Mouse (Mus musculus) kidney, embryonic 15.5 days (tissue): ENCODE data around the gene 1110032A03Rik. TPM values are rescaled to one million over a fixed set of nuclear protein-coding genes. Genes with fewer than 3 reads are reported as not detected.

ENCODE experiments used
- ATAC-seq: fragments of 200-750 bp; cut with Nextera tagmentation; replicated peaks from 2 replicates; pipeline ENCODE4 v1.8.0; 2017; ENCODE audit warnings: moderate TSS enrichment; ENCODE audit not compliant: low FRiP score
- H3K27ac ChIP-seq: fragments of 300-500 bp; sonication (generic); 2 replicates; pipeline ENCODE4 v1.5.1; 2015; ENCODE audit warnings: mild to moderate bottlenecking, inconsistent platforms
- H3K27me3 ChIP-seq: fragments of 300-500 bp; sonication (generic); 2 replicates; pipeline ENCODE4 v1.6.1; 2015; ENCODE audit warnings: inconsistent platforms
- H3K36me3 ChIP-seq: fragments of 300-500 bp; sonication (generic); 2 replicates; pipeline ENCODE4 v1.6.1; 2015; ENCODE audit warnings: inconsistent platforms
- H3K4me1 ChIP-seq: fragments of 300-500 bp; sonication (generic); 2 replicates; pipeline ENCODE4 v1.6.1; 2015; ENCODE audit warnings: inconsistent platforms
- H3K4me2 ChIP-seq: fragments of 300-500 bp; sonication (generic); 2 replicates; pipeline ENCODE4 v1.6.1; 2015; ENCODE audit warnings: moderate library complexity, mild to moderate bottlenecking, inconsistent platforms
- H3K4me3 ChIP-seq: fragments of 300-500 bp; sonication (generic); replicated peaks from 2 replicates; pipeline ENCODE4 v1.5.1; 2015; ENCODE audit warnings: mild to moderate bottlenecking, inconsistent platforms
- H3K9ac ChIP-seq: fragments of 300-500 bp; sonication (generic); 2 replicates; pipeline ENCODE4 v1.6.1; 2015; ENCODE audit warnings: mild to moderate bottlenecking, inconsistent platforms
- H3K9me3 ChIP-seq: fragments of 300-500 bp; sonication (generic); replicated peaks from 2 replicates; pipeline ENCODE4 v1.6.1; 2016; ENCODE audit warnings: inconsistent platforms
- WGBS: fragments of 180-500 bp; shearing (Covaris S2); methylation state at CpG from one replicate; pipeline ENCODE4 v1.1.7; 2015; ENCODE audit warnings: mixed read lengths; 5-methylcytosine and 5-hydroxymethylcytosine counted together
- polyA plus RNA-seq: library from polyadenylated mRNA; unstranded; fragments of >200 nt; fragmentation: Nextera tagmentation; extraction: Ambion mirVana; gene quantifications from 2 replicates; pipeline ENCODE4 v1.2.1, GENCODE M21; 2015

The 1110032A03Rik gene
- polyA plus RNA-seq, 1 experiment from 2014 or later: 30.1 TPM

DNA sequence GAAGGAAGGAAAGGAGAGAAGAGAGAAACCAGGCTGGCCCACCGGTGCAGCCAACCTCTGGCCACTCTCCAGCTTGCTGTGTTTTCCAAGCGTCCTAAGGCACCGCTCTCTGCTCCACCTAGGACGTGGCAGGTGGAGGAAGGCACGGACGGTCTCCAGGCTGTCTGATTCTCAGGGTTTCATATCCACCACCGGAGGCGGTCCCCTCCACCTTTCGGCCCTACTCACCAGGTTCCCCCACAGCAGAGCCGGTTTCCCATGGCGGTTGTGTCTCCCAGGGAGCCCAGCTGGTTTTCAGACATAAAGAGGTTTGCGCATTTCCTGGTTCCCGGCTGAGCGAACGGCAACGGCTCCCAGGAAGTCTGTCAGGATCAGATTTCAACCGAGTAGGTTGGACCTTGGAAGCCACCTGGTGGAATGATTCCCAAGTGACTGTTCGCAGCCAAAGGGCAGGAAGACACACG is 29.1 kb downstream of the 1110032A03Rik start, which contains the start of gene 2310030G06Rik:
TSS of gene 2310030G06Rik (minus strand) at position 323 of the 464 bp plus-strand sequence.
- peak; percentile 88 for ATAC-seq
- H3K27ac ChIP-seq: peak within 1 kb of the TSS; percentile 89
- peak within 1 kb of the TSS; percentile 54 for H3K4me3 ChIP-seq
- H3K4me1 ChIP-seq: 0 out of 2 replicates have a peak, but pooled peaks cover 4% of the 10 kb centered on the region
- peak within 1 kb of the TSS; percentile 77 for H3K4me2 ChIP-seq
- H3K36me3 ChIP-seq: no peaks in the 10 kb centered on the region
- WGBS: 1% methylated on average over 19 of the region's 19 CpGs
- no peaks in the 10 kb centered on the region for H3K27me3 ChIP-seq
- H3K9ac ChIP-seq: peak within 1 kb of the TSS; percentile 60
- no peaks in the 10 kb centered on the region for H3K9me3 ChIP-seq

DNA sequence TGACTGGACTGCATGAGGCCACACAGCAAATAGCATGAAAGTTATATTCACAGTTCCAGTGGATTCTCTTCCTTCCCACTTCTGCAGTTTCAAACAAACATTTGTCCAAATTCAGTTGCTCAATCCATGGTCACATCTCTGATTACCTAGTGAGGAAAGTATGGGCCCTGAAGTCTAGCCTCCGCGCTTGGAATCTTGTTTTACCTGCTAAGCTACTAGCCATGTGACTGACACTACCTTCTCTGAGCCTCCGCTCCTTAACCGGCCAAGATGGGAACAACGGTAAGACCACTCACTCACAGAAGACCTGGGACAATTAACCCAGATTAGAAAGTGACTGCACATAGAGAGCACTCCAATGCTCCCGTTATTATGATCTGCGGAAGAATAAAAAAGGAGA is 29.5 kb downstream of the 1110032A03Rik start:
- WGBS: 12% methylated on average over 7 of the region's 7 CpGs
- peak; percentile 62; the same call in 1 of the 2 replicates for ATAC-seq
- H3K9me3 ChIP-seq: no peaks in the 10 kb centered on the region
- H3K4me1 ChIP-seq: 0 out of 2 replicates have a peak, but pooled peaks cover 4% of the 10 kb centered on the region
- no peaks in the 10 kb centered on the region for H3K27me3 ChIP-seq
- no peaks in the 10 kb centered on the region for H3K36me3 ChIP-seq
- H3K4me2 ChIP-seq: peak overlapping the region; percentile 77
- H3K9ac ChIP-seq: peak overlapping the region; percentile 60
- H3K27ac ChIP-seq: peak overlapping the region; percentile 89
- peak overlapping the region; percentile 54 for H3K4me3 ChIP-seq

DNA sequence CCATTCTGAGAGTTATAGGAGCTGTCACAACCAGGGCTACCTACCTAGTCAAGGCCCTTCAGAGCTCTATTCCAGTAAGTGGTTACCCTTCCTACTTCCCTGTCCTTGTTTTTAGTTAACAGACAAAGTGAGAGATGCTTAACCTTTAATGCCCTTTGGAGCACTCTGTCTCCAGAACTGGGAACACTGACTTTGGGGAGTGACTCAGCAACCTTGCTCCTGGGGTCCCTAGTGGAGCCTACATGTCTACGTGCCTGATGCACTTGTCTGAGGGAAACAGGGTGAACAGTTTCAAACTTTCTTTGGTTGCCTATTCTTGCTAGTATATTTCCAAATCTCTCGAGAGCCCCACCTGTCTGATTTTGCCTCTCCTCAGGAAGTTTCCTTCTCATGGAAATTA is 32.6 kb downstream of the 1110032A03Rik start:
- Histone ChIP-seq H3K4me3 (no peak overlapping the region), H3K27me3 (peaks cover 2% of the 10 kb centered on the region; the same call in 1 of the 2 replicates), H3K27ac (no peak overlapping the region), H3K9ac (no peak overlapping the region), H3K4me2 (no peak overlapping the region), H3K36me3 (no peaks in the 10 kb centered on the region), H3K9me3 (no peaks in the 10 kb centered on the region), H3K4me1 (peaks cover 17% of the 10 kb centered on the region)
- 77% methylated on average over 2 of the region's 2 CpGs for WGBS
- ATAC-seq: no peak

DNA sequence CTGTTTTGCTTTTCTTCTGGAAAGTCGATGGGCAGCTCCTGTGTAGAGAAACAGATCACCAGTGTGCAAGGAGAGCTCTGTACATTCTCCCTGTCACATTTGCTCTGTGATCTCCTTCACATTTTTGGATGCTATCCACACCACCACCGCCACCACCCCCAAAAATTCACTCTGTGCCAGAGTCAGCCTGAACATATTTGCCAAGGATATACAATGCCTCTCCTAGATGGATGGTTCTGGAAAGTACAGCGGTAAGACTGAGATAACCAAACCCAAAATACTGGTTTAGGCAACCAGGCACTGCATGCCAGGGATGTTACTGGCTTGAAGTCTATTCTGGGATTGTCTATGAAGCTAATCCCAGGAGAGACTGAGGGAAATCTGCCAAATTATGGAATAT is 33.1 kb downstream of the 1110032A03Rik start:
- H3K4me2 ChIP-seq: no peak overlapping the region
- H3K27ac ChIP-seq: no peak overlapping the region
- peaks cover 3% of the 10 kb centered on the region; the same call in 1 of the 2 replicates for H3K27me3 ChIP-seq
- ATAC-seq: no peak
- H3K9me3 ChIP-seq: no peaks in the 10 kb centered on the region
- H3K9ac ChIP-seq: no peak overlapping the region
- 83% methylated on average over 3 of the region's 3 CpGs for WGBS
- no peaks in the 10 kb centered on the region for H3K36me3 ChIP-seq
- no peak overlapping the region for H3K4me3 ChIP-seq
- H3K4me1 ChIP-seq: peaks cover 17% of the 10 kb centered on the region

DNA sequence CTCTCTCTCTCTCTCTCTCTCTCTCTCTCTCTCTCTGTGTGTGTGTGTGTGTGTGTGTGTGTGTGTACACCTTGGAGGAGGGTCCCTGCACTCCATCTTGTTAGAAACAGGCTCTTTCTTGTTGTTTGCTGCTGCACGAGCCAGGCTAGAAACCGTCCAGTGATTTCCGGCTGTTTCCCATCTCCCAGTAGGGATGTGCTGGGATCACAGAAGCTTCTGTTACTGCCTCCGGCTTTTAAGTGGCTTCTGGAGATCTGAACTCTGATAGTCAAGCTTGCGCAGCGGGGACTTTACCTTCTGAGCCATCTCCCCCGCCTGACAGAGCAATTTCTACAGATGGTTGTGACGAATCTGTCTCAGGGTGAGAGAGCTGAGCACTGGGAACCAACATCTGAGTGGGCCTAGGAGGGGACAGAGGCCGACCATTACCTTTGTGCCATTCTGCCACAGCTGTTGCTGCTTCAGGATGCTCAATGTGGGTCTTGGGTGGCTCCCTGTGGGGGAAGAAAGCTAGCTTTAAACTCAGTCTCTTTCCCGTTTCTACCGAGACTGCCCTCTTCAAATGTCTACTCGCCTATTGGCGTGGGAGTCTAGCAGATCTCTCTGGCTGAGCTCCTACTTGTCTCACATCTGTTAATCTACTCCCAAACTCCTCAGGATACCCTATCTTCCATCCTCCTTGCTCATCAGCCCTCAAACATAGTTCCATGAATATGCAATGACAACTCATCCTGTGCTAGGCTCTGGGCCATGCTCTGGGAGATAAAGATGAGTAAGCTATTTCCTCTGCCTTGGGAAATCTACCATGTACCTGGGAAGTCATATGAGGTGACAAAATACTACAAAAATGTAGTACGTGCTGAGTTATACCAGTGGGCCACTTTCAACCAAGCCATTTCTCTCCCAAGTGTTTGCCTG is 34.2 kb downstream of the 1110032A03Rik start:
- H3K36me3 ChIP-seq: no peaks in the 10 kb centered on the region
- ATAC-seq: no peak
- no peak overlapping the region for H3K4me2 ChIP-seq
- no peak overlapping the region for H3K4me3 ChIP-seq
- H3K27me3 ChIP-seq: peaks cover 3% of the 10 kb centered on the region; the same call in 1 of the 2 replicates
- H3K4me1 ChIP-seq: peaks cover 13% of the 10 kb centered on the region
- no peak overlapping the region for H3K9ac ChIP-seq
- WGBS: 82% methylated on average over 14 of the region's 14 CpGs
- H3K9me3 ChIP-seq: no peaks in the 10 kb centered on the region
- no peak overlapping the region for H3K27ac ChIP-seq

DNA sequence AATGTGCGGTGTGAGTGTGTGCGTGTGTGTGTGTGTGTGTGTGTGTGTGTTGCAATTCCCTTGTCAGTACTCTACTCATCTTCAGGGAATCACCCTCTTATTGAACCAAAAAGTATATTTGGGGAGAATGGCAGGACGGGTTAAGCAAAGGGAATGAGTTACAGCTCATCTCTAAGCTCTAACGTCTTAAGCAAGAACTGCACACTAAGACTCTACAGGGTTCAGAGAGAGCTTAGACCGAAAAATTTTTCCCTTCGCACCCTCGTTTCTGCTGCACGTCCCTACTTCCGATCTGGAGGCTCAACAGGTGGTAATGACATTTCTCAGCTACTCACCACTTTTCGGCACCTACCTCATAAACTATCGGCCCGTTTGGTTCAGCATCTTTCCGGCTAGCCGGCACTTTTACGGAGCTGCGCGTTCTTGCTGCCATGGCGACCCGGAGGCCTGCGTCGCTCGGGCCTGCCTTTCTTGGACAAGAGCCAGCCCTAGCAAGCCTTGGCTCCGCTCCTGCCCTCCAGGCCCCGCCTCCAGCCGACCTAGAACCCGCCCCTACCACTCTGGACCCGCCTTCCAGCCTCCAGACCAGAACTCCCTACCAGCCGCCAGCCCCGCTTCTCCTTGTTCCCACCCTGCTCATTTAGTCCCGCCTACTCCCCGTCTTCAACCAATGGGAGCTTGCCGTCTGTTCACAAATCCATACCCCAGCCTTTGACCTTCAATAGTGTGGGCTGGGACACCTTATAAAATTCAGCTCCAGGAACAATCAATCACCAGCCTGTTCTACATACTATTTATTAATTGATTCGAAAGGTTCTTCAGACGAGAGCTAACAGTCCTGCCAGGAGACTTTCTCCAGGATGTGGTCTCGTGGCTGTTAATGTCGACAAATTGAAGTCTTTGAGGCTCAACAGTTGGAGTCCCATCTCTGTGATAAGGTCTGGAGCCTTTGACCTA is 36.1 kb downstream of the 1110032A03Rik start, which contains the start of gene Dixdc1:
TSS of gene Dixdc1 (minus strand) at position 604 of the 957 bp plus-strand sequence.
- Histone ChIP-seq H3K4me3 (peak within 1 kb of the TSS; percentile 41), H3K9ac (peak within 1 kb of the TSS; percentile 23; the same call in 1 of the 2 replicates), H3K27ac (peak within 1 kb of the TSS; percentile 1; the same call in 1 of the 2 replicates), H3K4me2 (peak within 1 kb of the TSS; percentile 66), H3K4me1 (peaks cover 13% of the 10 kb centered on the region), H3K36me3 (no peaks in the 10 kb centered on the region), H3K9me3 (no peaks in the 10 kb centered on the region), H3K27me3 (peaks cover 3% of the 10 kb centered on the region; the same call in 1 of the 2 replicates)
- 13% methylated on average over 36 of the region's 36 CpGs for WGBS
- peak; percentile 99 for ATAC-seq

DNA sequence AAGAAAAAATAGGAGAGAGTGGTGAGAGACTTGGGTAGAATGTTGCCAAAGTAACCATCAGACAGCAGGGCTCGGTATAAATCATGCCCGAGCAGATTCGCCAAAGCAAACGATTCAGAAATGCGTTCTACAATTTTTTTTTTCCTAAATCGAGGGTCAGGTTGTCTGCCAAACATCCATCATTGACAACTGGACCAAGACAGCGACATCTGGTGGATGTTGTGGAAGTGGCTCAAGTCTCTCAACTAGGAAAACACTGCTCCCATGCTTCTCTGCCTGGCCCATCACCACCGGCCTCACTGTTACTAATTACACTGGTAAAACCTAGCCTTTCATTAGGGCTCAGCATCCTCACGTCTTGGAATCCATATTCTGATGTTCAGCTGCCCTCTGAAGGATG is 40.3 kb downstream of the 1110032A03Rik start:
- Histone ChIP-seq H3K9me3 (no peaks in the 10 kb centered on the region), H3K27me3 (peaks cover 3% of the 10 kb centered on the region; the same call in 1 of the 2 replicates), H3K36me3 (no peaks in the 10 kb centered on the region), H3K4me3 (no peak overlapping the region), H3K4me2 (0 out of 2 replicates have a peak overlapping the region, but pooled peaks have one; percentile 17), H3K27ac (no peak overlapping the region), H3K4me1 (peaks cover 13% of the 10 kb centered on the region), H3K9ac (no peak overlapping the region)
- ATAC-seq: no peak
- 1% methylated on average over 9 of the region's 9 CpGs for WGBS

DNA sequence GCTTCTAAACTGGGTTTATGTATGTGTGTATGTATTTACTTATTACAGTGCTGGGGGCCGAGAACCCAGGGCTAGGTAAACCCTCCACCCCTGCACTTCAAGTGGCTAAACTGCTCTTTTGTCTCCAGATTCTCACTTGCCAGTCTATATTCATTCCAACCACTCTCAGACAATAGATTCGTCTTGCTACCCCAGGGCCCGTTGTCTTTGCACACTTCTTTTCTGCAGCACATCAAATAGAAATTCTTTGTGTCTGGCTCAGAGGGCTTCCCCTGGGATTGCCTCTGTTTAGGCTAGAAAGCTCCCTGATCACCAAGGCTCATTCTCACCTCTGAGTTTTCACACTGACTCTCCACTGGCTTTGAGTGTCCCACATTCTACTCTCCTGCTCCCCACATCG is 42.8 kb downstream of the 1110032A03Rik start:
- H3K9me3 ChIP-seq: no peaks in the 10 kb centered on the region
- no peak overlapping the region for H3K4me2 ChIP-seq
- H3K9ac ChIP-seq: no peak overlapping the region
- no peak overlapping the region for H3K4me3 ChIP-seq
- no peak for ATAC-seq
- no peak overlapping the region for H3K27ac ChIP-seq
- H3K4me1 ChIP-seq: peaks cover 8% of the 10 kb centered on the region
- H3K36me3 ChIP-seq: no peaks in the 10 kb centered on the region
- H3K27me3 ChIP-seq: no peaks in the 10 kb centered on the region
- 17% methylated on average over 4 of the region's 4 CpGs for WGBS

DNA sequence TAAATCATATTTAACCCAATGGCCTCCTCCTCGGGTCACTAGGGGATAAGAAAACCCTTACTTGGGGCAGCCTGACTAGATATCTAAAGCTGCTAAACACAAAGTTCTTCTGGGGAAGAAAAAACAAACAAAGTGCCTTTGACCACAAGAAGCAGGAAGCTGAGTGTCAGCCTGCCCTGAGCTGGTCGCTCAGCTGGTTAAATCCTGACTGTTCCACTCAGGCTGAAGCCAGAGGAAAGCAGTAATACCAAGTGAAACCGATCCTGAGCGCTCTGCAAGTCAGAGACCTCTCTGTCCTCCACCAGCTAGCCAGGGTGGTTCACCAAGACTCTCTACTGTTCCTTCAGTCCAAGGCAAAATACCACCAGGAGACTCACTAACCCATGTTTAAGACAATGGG is 45.7 kb downstream of the 1110032A03Rik start:
- Histone ChIP-seq H3K27me3 (no peaks in the 10 kb centered on the region), H3K4me3 (no peak overlapping the region), H3K9ac (no peak overlapping the region), H3K9me3 (no peaks in the 10 kb centered on the region), H3K27ac (no peak overlapping the region), H3K36me3 (no peaks in the 10 kb centered on the region), H3K4me2 (no peak overlapping the region), H3K4me1 (peaks cover 26% of the 10 kb centered on the region)
- 32% methylated on average over 4 of the region's 4 CpGs for WGBS
- ATAC-seq: no peak

DNA sequence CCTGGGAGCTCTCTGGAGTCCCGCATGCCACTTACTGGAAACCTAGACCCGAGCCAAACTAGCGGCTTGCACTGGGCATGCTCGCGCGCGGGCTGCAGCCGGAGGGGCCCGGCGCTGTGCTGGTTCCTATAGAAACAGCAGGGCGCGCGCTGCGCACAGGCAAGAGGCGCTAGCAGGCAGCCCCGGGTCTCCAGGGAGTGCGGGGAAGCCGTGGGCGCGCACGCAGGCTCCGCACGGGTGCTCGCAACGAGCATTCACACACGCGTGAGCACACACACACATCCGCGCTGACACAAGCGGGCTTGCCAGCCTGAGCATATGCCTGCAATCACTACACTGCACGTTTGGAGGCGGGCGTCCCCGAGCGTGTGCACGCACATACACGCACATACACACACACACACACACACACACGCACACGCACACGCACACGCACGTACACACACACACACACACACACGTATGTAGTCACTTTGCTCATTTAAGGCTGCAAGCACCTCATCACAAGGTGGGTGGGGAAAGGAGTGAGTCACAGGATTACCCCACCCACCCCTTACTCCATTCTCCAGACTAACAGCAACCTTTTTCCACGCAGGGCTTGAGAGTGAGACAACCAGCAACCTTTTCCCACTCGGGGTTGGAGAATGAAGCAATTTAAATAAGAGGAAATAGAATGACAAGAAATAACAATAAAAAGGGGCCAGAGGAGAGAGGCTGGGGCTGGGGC is 47.2 kb downstream of the 1110032A03Rik start:
- under 1% methylated on average over 45 of the region's 45 CpGs for WGBS
- peaks cover 30% of the 10 kb centered on the region for H3K4me1 ChIP-seq
- no peaks in the 10 kb centered on the region for H3K9me3 ChIP-seq
- peak; percentile 94 for ATAC-seq
- peak overlapping the region; percentile 57 for H3K9ac ChIP-seq
- no peaks in the 10 kb centered on the region for H3K27me3 ChIP-seq
- no peaks in the 10 kb centered on the region for H3K36me3 ChIP-seq
- peak overlapping the region; percentile 9; the same call in 1 of the 2 replicates for H3K27ac ChIP-seq
- H3K4me2 ChIP-seq: peak overlapping the region; percentile 91
- H3K4me3 ChIP-seq: peak overlapping the region; percentile 68
